Comparison of ENCODE assay signal across 24 mouse cellular contexts in genomic region chr7:83597063-83597462, GRCm38 (mm10).
"Had no signal": no experiment of that assay in that cellular context is flagged by ENCODE, and none has a peak within 500 bp of the region (broad histone marks: within the 10 kb centered on the region; RNA-seq: fewer than 3 reads in every experiment).

No protein-coding gene starts in this region.

- H3K27ac ChIP-seq: kidney, postnatal 0 days; layer of hippocampus, adult 2 months; limb, embryonic 10.5 days; limb, embryonic 13.5 days; liver, embryonic 12.5 days; liver, embryonic 15.5 days; lung, embryonic 15.5 days; midbrain, embryonic 10.5 days; neural tube, embryonic 13.5 days; stomach, postnatal 0 days had no signal

- H3K9me3 ChIP-seq: limb, embryonic 10.5 days; limb, embryonic 13.5 days; liver, embryonic 12.5 days; liver, embryonic 15.5 days; lung, embryonic 15.5 days; midbrain, embryonic 10.5 days; neural tube, embryonic 13.5 days had no signal

- DNase-seq: kidney, adult 18-20 months; kidney, postnatal 25 days; layer of hippocampus, adult 9-11 months; liver; lung, adult 18-20 months; lung, postnatal 10 days; lung, postnatal 36 days; midbrain, embryonic 14.5 days; retina, postnatal 1 day; right cerebral cortex, postnatal 25 days; spleen, adult 18-20 months; thymus, adult 2 months; thymus, postnatal 14 days had no signal

- H3K4me3 ChIP-seq: layer of hippocampus, adult 2 months; limb, embryonic 10.5 days; limb, embryonic 13.5 days; liver, embryonic 12.5 days; liver, embryonic 15.5 days; lung, embryonic 15.5 days; megakaryocyte, embryonic 14.5 days; midbrain, embryonic 10.5 days; neural tube, embryonic 13.5 days had no signal

- ATAC-seq: liver, embryonic 12.5 days had no signal

- H3K4me1 ChIP-seq: limb, embryonic 10.5 days; limb, embryonic 13.5 days; lung, embryonic 15.5 days; megakaryocyte, embryonic 14.5 days; midbrain, embryonic 10.5 days; neural tube, embryonic 13.5 days had no signal

- H3K27me3 ChIP-seq: limb, embryonic 13.5 days; liver, embryonic 12.5 days; liver, embryonic 15.5 days; lung, embryonic 15.5 days; neural tube, embryonic 13.5 days had no signal

- H3K36me3 ChIP-seq: limb, embryonic 10.5 days; limb, embryonic 13.5 days; liver, embryonic 12.5 days; liver, embryonic 15.5 days; lung, embryonic 15.5 days; midbrain, embryonic 10.5 days; neural tube, embryonic 13.5 days had no signal

- H3K4me2 ChIP-seq: limb, embryonic 13.5 days; liver, embryonic 12.5 days; liver, embryonic 15.5 days; lung, embryonic 15.5 days; neural tube, embryonic 13.5 days had no signal

- H3K9ac ChIP-seq: limb, embryonic 13.5 days; liver, embryonic 12.5 days; liver, embryonic 15.5 days; lung, embryonic 15.5 days; neural tube, embryonic 13.5 days had no signal
